Mouse (Mus musculus): Measurements from ENCODE around the gene 7530416G11Rik. TPM values are rescaled to one million over a fixed set of nuclear protein-coding genes. Genes with fewer than 3 reads are reported as not detected.

7530416G11Rik gene
- polyA plus RNA-seq, 1 experiment from 2014 or later, result not detected

DNA sequence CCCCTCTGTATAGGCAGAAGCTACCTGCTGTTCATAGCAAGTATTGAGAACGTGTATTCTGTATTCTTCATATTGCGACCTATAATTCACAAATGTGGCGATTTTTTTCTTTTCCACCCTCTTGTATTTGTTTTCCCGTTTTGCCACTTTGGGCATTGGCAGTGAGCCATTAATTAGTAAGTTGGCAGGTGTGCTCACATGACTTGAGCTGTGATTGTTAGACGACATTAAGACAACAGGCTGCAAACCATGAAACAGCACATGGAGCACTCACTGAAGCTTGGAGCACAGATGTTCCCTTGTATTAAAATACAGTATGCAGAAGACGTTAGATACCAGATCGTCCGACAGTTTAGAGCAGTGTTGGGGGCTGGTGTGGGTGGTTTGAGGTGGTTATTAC lies 46.1 kb downstream of the 7530416G11Rik start:
- H3K36me3 ChIP-seq, result peaks cover 48% of the 10 kb centered on the region
- 83% methylated on average over 8 of the region's 8 CpGs for WGBS
- no peak overlapping the region for H3K4me3 ChIP-seq (replicated peaks)
- H3K27ac ChIP-seq, result no peak overlapping the region
- no peaks in the 10 kb centered on the region for H3K9me3 ChIP-seq (replicated peaks)
- H3K4me2 ChIP-seq, result no peak overlapping the region
- ATAC-seq (replicated peaks; ENCODE audit: low FRiP score), result no peak
- no peak overlapping the region for H3K9ac ChIP-seq
- no peaks in the 10 kb centered on the region for H3K27me3 ChIP-seq
- no peaks in the 10 kb centered on the region for H3K4me1 ChIP-seq

DNA sequence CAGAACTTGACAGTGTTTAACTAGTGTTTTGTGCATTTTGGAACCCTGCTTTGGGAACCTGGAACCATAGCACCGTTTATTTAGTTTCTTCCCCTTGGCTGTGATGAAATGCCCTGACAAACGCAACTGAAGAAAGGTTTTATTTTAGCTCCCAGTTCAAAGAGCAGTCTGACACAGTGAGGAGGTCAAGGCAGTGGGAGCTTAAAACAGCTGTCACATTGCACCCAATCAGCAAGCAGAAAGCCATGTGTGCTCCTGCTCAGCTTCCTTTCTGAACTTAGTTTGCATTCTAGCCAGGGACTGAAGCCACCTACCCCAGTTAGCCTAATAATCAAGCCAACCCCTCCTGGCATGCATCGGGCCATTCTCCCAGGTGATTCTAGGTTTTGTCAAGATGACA lies 56.4 kb downstream of the 7530416G11Rik start:
- WGBS, result 74% methylated on average over 3 of the region's 3 CpGs
- Histone ChIP-seq H3K4me3 (replicated peaks) (no peak overlapping the region), H3K36me3 (peaks cover 37% of the 10 kb centered on the region), H3K27ac (no peak overlapping the region), H3K4me1 (no peaks in the 10 kb centered on the region), H3K4me2 (no peak overlapping the region), H3K9ac (no peak overlapping the region), H3K9me3 (replicated peaks) (no peaks in the 10 kb centered on the region), H3K27me3 (no peaks in the 10 kb centered on the region)
- ATAC-seq (replicated peaks; ENCODE audit: low FRiP score), result no peak

Other genes starting within 250 kb of the 7530416G11Rik start
- 266 and 287 TPM in 2 replicates for gene Atxn10, start 167.0 kb downstream of the 7530416G11Rik start, polyA plus RNA-seq (2015; fragmentation: Nextera tagmentation; extraction: Ambion mirVana)
- 16.3 and 16.8 TPM in 2 replicates for gene Wnt7b, start 79.2 kb upstream of the 7530416G11Rik start, polyA plus RNA-seq (2015; fragmentation: Nextera tagmentation; extraction: Ambion mirVana)
- 3.9 and 5.0 TPM in 2 replicates for gene Ppara, start 231.8 kb upstream of the 7530416G11Rik start, polyA plus RNA-seq (2015; fragmentation: Nextera tagmentation; extraction: Ambion mirVana)